Mouse (Mus musculus) hindbrain, postnatal 0 days (tissue): ENCODE measurements at regions not wholly inside any gene's neighbourhood (a gene's known extent, or its start where the extent isn't known, plus 50 kb on each side); places are given as distances from the start of the nearest gene placed in this dataset.

Source experiments
- ATAC-seq: fragments of 200-750 bp; cut with Nextera tagmentation; 2 replicates; pipeline ENCODE4 v1.8.0; 2017; ENCODE audit warnings: mild to moderate bottlenecking, moderate TSS enrichment, moderate library complexity
- DNase-seq: peaks from one replicate; pipeline ENCODE4 v3.0.0-alpha.2; 2015; ENCODE audit warnings: low spot score
- H3K27ac ChIP-seq: fragments of 300-500 bp; sonication (generic); 2 replicates; pipeline ENCODE4 v1.5.1; 2014; ENCODE audit warnings: mild to moderate bottlenecking
- H3K27me3 ChIP-seq: fragments of 300-500 bp; sonication (generic); 2 replicates; pipeline ENCODE4 v1.6.1; 2014; ENCODE audit warnings: low read length, mixed read lengths; ENCODE audit not compliant: insufficient read depth
- H3K36me3 ChIP-seq: fragments of 300-500 bp; sonication (generic); 2 replicates; pipeline ENCODE4 v1.6.1; 2014; ENCODE audit warnings: low read length, mixed read lengths; ENCODE audit not compliant: insufficient read depth
- H3K4me1 ChIP-seq: fragments of 300-500 bp; sonication (generic); 2 replicates; pipeline ENCODE4 v1.6.1; 2014; ENCODE audit warnings: antibody characterized with exemption, low read length, mixed read lengths; ENCODE audit not compliant: insufficient read depth
- H3K4me2 ChIP-seq: fragments of 300-500 bp; sonication (generic); 2 replicates; pipeline ENCODE4 v1.6.1; 2014; ENCODE audit warnings: low read depth, mild to moderate bottlenecking, low read length, moderate library complexity, mixed read lengths
- H3K4me3 ChIP-seq: fragments of 300-500 bp; sonication (generic); 2 replicates; pipeline ENCODE4 v1.5.1; 2014; ENCODE audit warnings: low read length
- H3K9ac ChIP-seq: fragments of 300-500 bp; sonication (generic); replicated peaks from 2 replicates; pipeline ENCODE4 v1.6.1; 2014; ENCODE audit warnings: mild to moderate bottlenecking, low read length, moderate library complexity, mixed read lengths
- H3K9me3 ChIP-seq: fragments of 300-500 bp; sonication (generic); 2 replicates; pipeline ENCODE4 v1.6.1; 2016; ENCODE audit warnings: low read length, mixed read lengths
- CTCF ChIP-seq: IDR thresholded peaks from 2 replicates; pipeline ENCODE4 v1.5.1; 2016; ENCODE audit warnings: antibody characterized with exemption, control low read depth, low read depth
- WGBS: fragments of 180-500 bp; shearing (Covaris S2); extraction: QIAGEN DNeasy Blood & Tissue Kit; methylation state at CpG from one replicate; pipeline ENCODE4 v1.1.7; 2014; 5-methylcytosine and 5-hydroxymethylcytosine counted together

GRCm38 (mm10) chr16:76191135-76191534 lies 169.1 kb upstream of the Samsn1 start:
- WGBS: 88% methylated on average over 10 of the region's 10 CpGs
- H3K4me1 ChIP-seq: no peaks in the 10 kb centered on the region
- ATAC-seq: no peak
- no peak overlapping the region for H3K9ac ChIP-seq
- DNase-seq: no peak
- no peak overlapping the region for H3K4me3 ChIP-seq
- TF ChIP-seq CTCF: no peak
- no peaks in the 10 kb centered on the region for H3K27me3 ChIP-seq
- no peaks in the 10 kb centered on the region for H3K9me3 ChIP-seq
- no peaks in the 10 kb centered on the region for H3K36me3 ChIP-seq
- H3K4me2 ChIP-seq: no peak overlapping the region
- no peak overlapping the region for H3K27ac ChIP-seq

- DNase-seq (no peak), ATAC-seq (no peak)
- no peaks in the 10 kb centered on the region for H3K27me3 ChIP-seq
- TF ChIP-seq CTCF: no peak
- no peak overlapping the region for H3K27ac ChIP-seq
- no peaks in the 10 kb centered on the region for H3K36me3 ChIP-seq
- no peak overlapping the region for H3K4me2 ChIP-seq
- no peaks in the 10 kb centered on the region for H3K4me1 ChIP-seq
- WGBS: 80% methylated on average over 2 of the region's 2 CpGs
- H3K9me3 ChIP-seq: no peaks in the 10 kb centered on the region
- no peak overlapping the region for H3K9ac ChIP-seq
- H3K4me3 ChIP-seq: no peak overlapping the region
These were observed 161.5 kb upstream of the Samsn1 start for GRCm38 (mm10) chr16:76183556-76183955.

GRCm38 (mm10) chr16:76183105-76183504 lies 161.0 kb upstream of the Samsn1 start:
- no peak for TF ChIP-seq CTCF
- Histone ChIP-seq H3K4me1 (no peaks in the 10 kb centered on the region), H3K36me3 (no peaks in the 10 kb centered on the region), H3K4me3 (no peak overlapping the region), H3K4me2 (no peak overlapping the region), H3K9me3 (no peaks in the 10 kb centered on the region), H3K9ac (no peak overlapping the region), H3K27ac (no peak overlapping the region), H3K27me3 (no peaks in the 10 kb centered on the region)
- no peak for ATAC-seq
- DNase-seq: no peak
- 33% methylated on average over 3 of the region's 3 CpGs for WGBS

GRCm38 (mm10) chr16:76181596-76181995 lies 159.5 kb upstream of the Samsn1 start:
- 82% methylated on average over 3 of the region's 3 CpGs for WGBS
- no peaks in the 10 kb centered on the region for H3K36me3 ChIP-seq
- no peaks in the 10 kb centered on the region for H3K9me3 ChIP-seq
- no peaks in the 10 kb centered on the region for H3K4me1 ChIP-seq
- no peak for DNase-seq
- no peaks in the 10 kb centered on the region for H3K27me3 ChIP-seq
- H3K27ac ChIP-seq: no peak overlapping the region
- no peak overlapping the region for H3K4me3 ChIP-seq
- no peak for TF ChIP-seq CTCF
- no peak overlapping the region for H3K4me2 ChIP-seq
- H3K9ac ChIP-seq: no peak overlapping the region
- no peak for ATAC-seq

GRCm38 (mm10) chr16:76167651-76168050 lies 145.6 kb upstream of the Samsn1 start:
- Histone ChIP-seq H3K27ac (no peak overlapping the region), H3K9ac (no peak overlapping the region), H3K4me3 (no peak overlapping the region), H3K36me3 (no peaks in the 10 kb centered on the region), H3K4me2 (no peak overlapping the region), H3K9me3 (no peaks in the 10 kb centered on the region), H3K27me3 (no peaks in the 10 kb centered on the region), H3K4me1 (no peaks in the 10 kb centered on the region)
- ATAC-seq: no peak
- no peak for DNase-seq
- TF ChIP-seq CTCF: no peak
- WGBS: 74% methylated on average over 2 of the region's 2 CpGs

- 76% methylated on average over 5 of the region's 5 CpGs for WGBS
- no peak overlapping the region for H3K4me3 ChIP-seq
- H3K4me1 ChIP-seq: no peaks in the 10 kb centered on the region
- H3K27me3 ChIP-seq: no peaks in the 10 kb centered on the region
- DNase-seq (no peak), ATAC-seq (no peak)
- no peaks in the 10 kb centered on the region for H3K9me3 ChIP-seq
- H3K4me2 ChIP-seq: no peak overlapping the region
- H3K36me3 ChIP-seq: no peaks in the 10 kb centered on the region
- no peak overlapping the region for H3K27ac ChIP-seq
- H3K9ac ChIP-seq: no peak overlapping the region
- no peak for TF ChIP-seq CTCF
These were observed 138.8 kb upstream of the Samsn1 start for GRCm38 (mm10) chr16:76160879-76161278.

- Histone ChIP-seq H3K4me3 (no peak overlapping the region), H3K9ac (no peak overlapping the region), H3K36me3 (no peaks in the 10 kb centered on the region), H3K9me3 (no peaks in the 10 kb centered on the region), H3K27ac (no peak overlapping the region), H3K27me3 (no peaks in the 10 kb centered on the region), H3K4me1 (no peaks in the 10 kb centered on the region), H3K4me2 (no peak overlapping the region)
- DNase-seq (no peak), ATAC-seq (no peak)
- WGBS: 95% methylated on average over 7 of the region's 7 CpGs
- no peak for TF ChIP-seq CTCF
These were observed 136.5 kb upstream of the Samsn1 start for GRCm38 (mm10) chr16:76158585-76158984.
